Mouse (Mus musculus) retina, postnatal 1 day (tissue): ENCODE data around the gene Npas2.

ENCODE experiments used
- DNase-seq: peaks from one replicate; pipeline ENCODE4 v3.0.0-alpha.2; 2012

Npas2 gene

GRCm38 (mm10) chr1:39192997-39193861 is at the start of gene Npas2:
Npas2 (plus strand) TSS chr1:39193731.
- DNase-seq: peak; percentile 65

- no peak for DNase-seq
Measured at GRCm38 (mm10) chr1:39156778-39157177, 36.8 kb upstream of the Npas2 start.

GRCm38 (mm10) chr1:39160167-39160566 is 33.4 kb upstream of the Npas2 start:
- DNase-seq: no peak

GRCm38 (mm10) chr1:39163077-39163476 is 30.5 kb upstream of the Npas2 start:
- no peak for DNase-seq

GRCm38 (mm10) chr1:39176690-39177089 is 16.8 kb upstream of the Npas2 start:
- no peak for DNase-seq

- DNase-seq: no peak
Measured at GRCm38 (mm10) chr1:39177211-39177610, 16.3 kb upstream of the Npas2 start.

GRCm38 (mm10) chr1:39179806-39180205 is 13.7 kb upstream of the Npas2 start:
- DNase-seq: no peak

- DNase-seq: no peak
Measured at GRCm38 (mm10) chr1:39180517-39180916, 13.0 kb upstream of the Npas2 start.

- DNase-seq: no peak
Measured at GRCm38 (mm10) chr1:39181901-39182300, 11.6 kb upstream of the Npas2 start.

- no peak for DNase-seq
Measured at GRCm38 (mm10) chr1:39185833-39186232, 7.7 kb upstream of the Npas2 start.

GRCm38 (mm10) chr1:39186711-39187437 is 6.7 kb upstream of the Npas2 start:
- DNase-seq: peak; percentile 73

- DNase-seq: no peak
Measured at GRCm38 (mm10) chr1:39191122-39191521, 2.4 kb upstream of the Npas2 start.

GRCm38 (mm10) chr1:39192460-39192996 is 1.0 kb upstream of the Npas2 start:
- peak; percentile 87 for DNase-seq

GRCm38 (mm10) chr1:39193862-39194675 is 538 bp downstream of the Npas2 start:
- DNase-seq: peak; percentile 74

GRCm38 (mm10) chr1:39194959-39195358 is 1.4 kb downstream of the Npas2 start:
- DNase-seq: no peak

GRCm38 (mm10) chr1:39196126-39196525 is 2.6 kb downstream of the Npas2 start:
- DNase-seq: peak; percentile 66

- DNase-seq: peak; percentile 50
Measured at GRCm38 (mm10) chr1:39196676-39197375, 3.3 kb downstream of the Npas2 start.

- DNase-seq: no peak
Measured at GRCm38 (mm10) chr1:39205021-39205420, 11.5 kb downstream of the Npas2 start.

- no peak for DNase-seq
Measured at GRCm38 (mm10) chr1:39205697-39206096, 12.2 kb downstream of the Npas2 start.

- DNase-seq: no peak
Measured at GRCm38 (mm10) chr1:39206942-39207341, 13.4 kb downstream of the Npas2 start.

GRCm38 (mm10) chr1:39210928-39211327 is 17.4 kb downstream of the Npas2 start:
- DNase-seq: no peak

GRCm38 (mm10) chr1:39212982-39213381 is 19.5 kb downstream of the Npas2 start:
- DNase-seq: no peak
